Mouse (Mus musculus) intestine, embryonic 14.5 days (tissue): ENCODE results near the gene Lpcat2. TPM values are rescaled to one million over a fixed set of nuclear protein-coding genes. Genes with fewer than 3 reads are reported as not detected.

Source experiments
- ATAC-seq: fragments of 200-750 bp; cut with Nextera tagmentation; replicated peaks from 2 replicates; pipeline ENCODE4 v1.8.0; 2017; ENCODE audit warnings: low read depth, moderate number of reproducible peaks, moderate TSS enrichment, moderate library complexity; ENCODE audit not compliant: low FRiP score, low TSS enrichment
- DNase-seq: peaks from one replicate; pipeline ENCODE4 v3.0.0-alpha.2; 2018; ENCODE audit warnings: low spot score
- H3K27ac ChIP-seq: fragments of 300-500 bp; sonication (generic); 2 replicates; pipeline ENCODE4 v1.5.1; 2014; ENCODE audit warnings: low read depth, mild to moderate bottlenecking, control low read depth
- H3K27me3 ChIP-seq: fragments of 300-500 bp; sonication (generic); replicated peaks from 2 replicates; pipeline ENCODE4 v1.6.1; 2014; ENCODE audit warnings: low read length, control low read depth; ENCODE audit not compliant: control insufficient read depth, insufficient read depth
- H3K36me3 ChIP-seq: fragments of 300-500 bp; sonication (generic); 2 replicates; pipeline ENCODE4 v1.6.1; 2014; ENCODE audit warnings: low read length, control low read depth; ENCODE audit not compliant: control insufficient read depth, insufficient read depth
- H3K4me1 ChIP-seq: fragments of 300-500 bp; sonication (generic); replicated peaks from 2 replicates; pipeline ENCODE4 v1.6.1; 2014; ENCODE audit warnings: low read length, control low read depth, mixed read lengths; ENCODE audit not compliant: control insufficient read depth, insufficient read depth
- H3K4me2 ChIP-seq: fragments of 300-500 bp; sonication (generic); 2 replicates; pipeline ENCODE4 v1.6.1; 2014; ENCODE audit warnings: low read length
- H3K4me3 ChIP-seq: fragments of 300-500 bp; sonication (generic); 2 replicates; pipeline ENCODE4 v1.5.1; 2014; ENCODE audit warnings: low read depth, low read length, control low read depth, mixed read lengths
- H3K9ac ChIP-seq: fragments of 300-500 bp; sonication (generic); 2 replicates; pipeline ENCODE4 v1.6.1; 2014; ENCODE audit warnings: mild to moderate bottlenecking, low read length
- H3K9me3 ChIP-seq: fragments of 300-500 bp; sonication (generic); 2 replicates; pipeline ENCODE4 v1.6.1; 2016; ENCODE audit warnings: low read length, control low read depth; ENCODE audit not compliant: control insufficient read depth
- WGBS: fragments of 180-500 bp; shearing (Covaris S2); extraction: QIAGEN DNeasy Blood & Tissue Kit; methylation state at CpG from one replicate; pipeline ENCODE4 v1.1.7; 2014; 5-methylcytosine and 5-hydroxymethylcytosine counted together
- polyA plus RNA-seq: library from polyadenylated mRNA; unstranded; fragments of >200 nt; fragmentation: Nextera tagmentation; extraction: Ambion mirVana; gene quantifications from 2 replicates; pipeline ENCODE4 v1.2.1, GENCODE M21; 2014

The Lpcat2 gene
- polyA plus RNA-seq, 1 experiment from 2014 or later, result 5.8 TPM

DNA sequence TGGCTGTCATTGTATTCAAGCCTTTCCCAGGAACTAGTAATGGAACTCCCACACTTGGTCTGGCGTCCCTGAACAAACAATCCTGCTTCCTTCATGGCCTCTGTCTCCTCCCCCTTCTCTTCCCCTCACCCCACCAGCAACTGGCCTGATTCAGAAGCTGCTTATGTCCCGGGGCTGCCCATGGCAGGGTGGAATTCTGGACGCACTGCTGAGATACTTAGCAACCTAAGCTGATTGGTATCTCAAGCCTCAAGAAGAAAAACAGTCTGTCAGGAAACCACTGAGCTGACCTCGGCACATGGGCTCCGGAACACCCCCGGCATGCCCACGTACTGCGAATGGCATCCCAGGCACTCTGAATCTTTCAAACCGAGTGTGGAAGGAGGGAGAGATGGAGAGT lies 7.8 kb upstream of the Lpcat2 start:
- H3K4me2 ChIP-seq, result no peak overlapping the region
- no peak overlapping the region for H3K4me3 ChIP-seq
- 36% methylated on average over 9 of the region's 9 CpGs for WGBS
- peaks cover 62% of the 10 kb centered on the region for H3K36me3 ChIP-seq
- no peak for DNase-seq
- peaks cover 16% of the 10 kb centered on the region for H3K4me1 ChIP-seq
- H3K27ac ChIP-seq, result no peak overlapping the region
- no peaks in the 10 kb centered on the region for H3K27me3 ChIP-seq
- no peaks in the 10 kb centered on the region for H3K9me3 ChIP-seq
- no peak for ATAC-seq
- H3K9ac ChIP-seq, result no peak overlapping the region

DNA sequence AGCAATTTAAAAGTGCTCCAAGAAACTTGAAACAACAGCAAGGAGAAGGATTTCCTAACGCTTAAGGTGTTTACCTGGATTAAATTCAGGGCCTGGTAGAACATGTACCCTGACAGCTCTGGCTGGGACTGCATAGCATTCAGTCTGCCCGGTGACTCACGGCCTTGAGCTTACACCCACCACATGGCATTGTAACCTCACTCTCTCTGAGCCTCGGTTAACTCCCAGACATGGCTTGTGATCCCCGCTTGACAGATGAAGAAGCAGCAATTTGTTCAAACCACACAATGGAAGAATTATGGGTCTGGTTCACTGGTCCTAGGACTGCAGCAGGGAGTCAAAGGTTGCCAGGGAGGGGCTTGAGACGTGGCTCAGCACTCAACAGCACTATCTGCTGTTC lies 5.9 kb upstream of the Lpcat2 start:
- no peak overlapping the region for H3K4me3 ChIP-seq
- no peak overlapping the region for H3K4me2 ChIP-seq
- H3K4me1 ChIP-seq, result peaks cover 33% of the 10 kb centered on the region
- H3K27ac ChIP-seq, result no peak overlapping the region
- peaks cover 49% of the 10 kb centered on the region for H3K36me3 ChIP-seq
- ATAC-seq, result no peak
- no peaks in the 10 kb centered on the region for H3K9me3 ChIP-seq
- DNase-seq, result no peak
- 44% methylated on average over 6 of the region's 6 CpGs for WGBS
- no peaks in the 10 kb centered on the region for H3K27me3 ChIP-seq
- no peak overlapping the region for H3K9ac ChIP-seq

DNA sequence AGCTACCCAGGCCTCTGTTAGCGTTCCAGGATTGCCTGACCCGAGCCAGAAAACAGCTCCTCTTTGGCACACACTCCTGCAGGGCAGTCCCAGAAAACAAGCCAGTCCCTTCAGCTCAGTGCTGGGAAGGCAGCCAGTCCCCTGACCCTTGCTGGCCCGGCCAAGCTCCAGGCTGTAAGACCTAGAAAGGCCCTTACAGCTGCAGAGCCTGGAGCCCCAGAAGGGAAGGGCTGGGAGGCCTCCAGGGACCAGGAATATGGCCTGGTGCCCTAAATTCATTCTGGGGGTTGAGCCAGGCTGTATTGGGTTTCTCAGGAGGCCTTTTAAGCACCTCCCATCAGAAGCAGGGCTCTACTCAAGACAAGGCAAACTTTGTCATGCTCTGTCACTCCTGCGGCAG lies 4.9 kb upstream of the Lpcat2 start:
- Histone ChIP-seq H3K4me2 (no peak overlapping the region), H3K27ac (no peak overlapping the region), H3K4me3 (no peak overlapping the region), H3K27me3 (no peaks in the 10 kb centered on the region), H3K9ac (no peak overlapping the region), H3K36me3 (peaks cover 40% of the 10 kb centered on the region), H3K4me1 (peaks cover 33% of the 10 kb centered on the region), H3K9me3 (no peaks in the 10 kb centered on the region)
- no peak for ATAC-seq
- DNase-seq, result no peak
- 55% methylated on average over 4 of the region's 4 CpGs for WGBS

DNA sequence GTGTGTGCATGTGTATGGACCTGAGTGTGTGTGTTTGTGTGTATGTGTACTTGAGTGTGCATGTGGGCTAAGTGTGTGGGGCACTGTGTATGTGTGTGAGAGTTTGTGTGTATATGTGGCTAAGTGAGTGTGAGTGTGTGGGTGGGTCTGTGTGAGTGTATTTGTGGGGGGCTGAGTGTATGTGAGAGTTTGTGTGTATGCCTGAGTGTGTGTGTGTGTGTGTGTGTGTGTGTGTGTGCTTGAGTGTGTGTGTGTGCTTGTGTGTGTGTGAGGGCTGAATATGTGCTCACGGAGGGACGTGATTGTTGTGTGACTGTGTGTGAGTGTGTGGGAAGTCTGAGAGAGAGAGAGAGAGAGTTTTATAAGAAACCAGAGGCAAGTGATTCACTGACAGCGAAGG lies 3.8 kb upstream of the Lpcat2 start:
- no peaks in the 10 kb centered on the region for H3K27me3 ChIP-seq
- H3K4me1 ChIP-seq, result peaks cover 36% of the 10 kb centered on the region
- H3K27ac ChIP-seq, result no peak overlapping the region
- 40% methylated on average over 3 of the region's 3 CpGs for WGBS
- DNase-seq (no peak), ATAC-seq (no peak)
- H3K4me2 ChIP-seq, result no peak overlapping the region
- H3K4me3 ChIP-seq, result no peak overlapping the region
- no peaks in the 10 kb centered on the region for H3K9me3 ChIP-seq
- H3K36me3 ChIP-seq, result peaks cover 30% of the 10 kb centered on the region
- no peak overlapping the region for H3K9ac ChIP-seq

DNA sequence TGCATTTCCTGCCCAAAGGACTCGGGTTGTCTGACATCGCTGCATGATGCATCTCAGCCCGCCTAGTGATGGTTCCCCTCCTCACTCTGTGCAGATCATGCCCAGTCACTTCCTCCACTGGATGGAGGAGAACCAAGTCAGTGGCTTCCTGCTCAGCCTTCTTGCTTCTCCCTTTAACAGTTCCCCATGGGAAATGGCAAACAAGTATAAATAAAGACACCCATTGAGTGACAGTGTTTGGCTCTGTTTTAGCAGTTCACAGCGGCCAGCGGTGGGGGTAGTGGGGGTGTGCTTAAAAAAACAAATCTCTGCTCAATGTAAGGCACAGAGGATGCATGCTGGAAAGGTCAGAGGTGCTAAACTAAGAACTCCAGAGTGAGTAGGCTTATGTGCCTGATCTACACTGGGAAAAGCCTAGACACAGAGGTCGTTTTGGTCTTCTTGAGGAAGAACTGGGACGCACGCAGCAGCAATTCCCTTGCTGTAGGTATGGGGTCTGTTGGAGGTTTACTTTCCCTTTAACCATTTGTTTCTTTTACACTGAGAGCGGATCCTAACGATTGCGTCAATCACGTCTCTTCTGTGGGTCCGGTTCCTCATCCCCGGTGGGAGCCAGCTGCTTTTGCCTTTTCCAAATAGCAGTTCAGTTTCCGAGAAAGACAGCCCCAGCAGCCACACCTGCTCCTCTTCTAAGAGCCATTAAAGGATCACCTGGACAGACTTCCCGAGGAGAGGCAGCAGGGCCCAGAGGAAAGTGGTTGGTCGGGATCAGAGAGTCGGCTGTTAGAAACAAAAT lies 1.8 kb upstream of the Lpcat2 start:
- Histone ChIP-seq H3K9me3 (no peaks in the 10 kb centered on the region), H3K4me2 (no peak overlapping the region), H3K27me3 (no peaks in the 10 kb centered on the region), H3K4me1 (peaks cover 34% of the 10 kb centered on the region), H3K36me3 (peaks cover 17% of the 10 kb centered on the region), H3K27ac (0 out of 2 replicates have a peak overlapping the region, but pooled peaks have one; percentile 11), H3K4me3 (no peak overlapping the region), H3K9ac (no peak overlapping the region)
- ATAC-seq (no peak), DNase-seq (no peak)
- WGBS, result 30% methylated on average over 18 of the region's 18 CpGs

DNA sequence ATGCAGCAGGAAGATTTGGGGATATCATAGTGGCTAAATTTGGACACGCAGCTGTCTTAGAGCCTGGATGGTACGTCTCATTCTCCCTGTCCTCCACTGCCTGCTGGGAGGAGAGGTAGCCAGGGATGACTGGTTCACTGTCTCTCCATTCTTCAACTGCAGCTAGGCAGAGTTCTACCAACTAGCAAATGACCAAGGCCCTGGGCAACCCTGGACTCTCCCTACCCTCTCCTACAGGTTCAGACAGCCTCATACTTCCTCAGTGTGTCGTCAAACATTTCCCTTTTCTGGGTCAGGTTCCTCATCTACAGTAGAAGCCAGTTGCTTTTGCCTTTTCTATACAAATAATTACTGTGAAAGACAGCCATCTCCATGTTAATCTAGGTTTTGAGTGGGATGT lies 466 bp upstream of the Lpcat2 start:
- peak overlapping the region; percentile 88 for H3K4me2 ChIP-seq
- H3K36me3 ChIP-seq, result peaks cover 5% of the 10 kb centered on the region
- H3K4me1 ChIP-seq, result peaks cover 34% of the 10 kb centered on the region
- DNase-seq (no peak), ATAC-seq (no peak)
- no peaks in the 10 kb centered on the region for H3K27me3 ChIP-seq
- H3K9me3 ChIP-seq, result no peaks in the 10 kb centered on the region
- WGBS, result 81% methylated on average over 3 of the region's 3 CpGs
- H3K4me3 ChIP-seq, result peak overlapping the region; percentile 48; the same call in 1 of the 2 replicates
- H3K9ac ChIP-seq, result no peak overlapping the region
- no peak overlapping the region for H3K27ac ChIP-seq

DNA sequence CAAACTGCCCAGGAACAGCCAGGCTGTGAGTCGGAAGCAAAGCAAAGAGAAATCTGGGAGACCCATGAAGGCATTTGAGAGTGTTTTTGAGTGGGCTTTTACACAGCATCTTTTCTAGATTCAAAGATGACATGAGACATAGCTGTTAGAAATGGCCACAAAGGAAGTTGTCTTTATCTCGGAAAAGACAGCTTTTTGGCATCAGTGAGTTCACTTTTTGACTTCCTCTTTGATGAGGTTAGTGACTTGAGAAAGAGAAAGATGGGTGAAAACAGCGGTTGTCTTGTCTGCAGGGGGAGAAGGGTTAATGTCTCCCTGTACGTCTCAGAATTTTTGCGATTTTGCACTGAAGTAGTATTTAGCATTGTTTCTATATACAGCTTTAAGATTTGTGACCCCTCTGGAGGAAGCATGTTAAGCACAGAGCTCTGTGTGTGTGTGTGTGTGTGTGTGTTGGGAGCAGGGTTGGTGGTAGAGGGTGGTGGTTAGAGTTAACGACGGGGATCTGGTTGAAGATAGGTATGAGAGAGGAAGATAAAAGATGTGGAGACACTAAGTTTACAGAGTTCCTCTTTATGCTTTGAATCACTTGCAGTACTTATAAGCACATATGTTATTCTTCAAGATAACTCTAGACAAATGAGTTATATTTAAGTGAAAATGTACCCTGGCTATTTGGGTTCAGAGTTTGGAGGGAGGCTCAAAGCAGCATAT lies 1.3 kb downstream of the Lpcat2 start:
- ATAC-seq (no peak), DNase-seq (no peak)
- Histone ChIP-seq H3K27me3 (no peaks in the 10 kb centered on the region), H3K4me2 (peak overlapping the region; percentile 88), H3K36me3 (no peaks in the 10 kb centered on the region), H3K27ac (no peak overlapping the region), H3K9ac (no peak overlapping the region), H3K9me3 (no peaks in the 10 kb centered on the region), H3K4me3 (peak overlapping the region; percentile 48; the same call in 1 of the 2 replicates), H3K4me1 (peaks cover 27% of the 10 kb centered on the region)
- WGBS, result 72% methylated on average over 7 of the region's 7 CpGs

DNA sequence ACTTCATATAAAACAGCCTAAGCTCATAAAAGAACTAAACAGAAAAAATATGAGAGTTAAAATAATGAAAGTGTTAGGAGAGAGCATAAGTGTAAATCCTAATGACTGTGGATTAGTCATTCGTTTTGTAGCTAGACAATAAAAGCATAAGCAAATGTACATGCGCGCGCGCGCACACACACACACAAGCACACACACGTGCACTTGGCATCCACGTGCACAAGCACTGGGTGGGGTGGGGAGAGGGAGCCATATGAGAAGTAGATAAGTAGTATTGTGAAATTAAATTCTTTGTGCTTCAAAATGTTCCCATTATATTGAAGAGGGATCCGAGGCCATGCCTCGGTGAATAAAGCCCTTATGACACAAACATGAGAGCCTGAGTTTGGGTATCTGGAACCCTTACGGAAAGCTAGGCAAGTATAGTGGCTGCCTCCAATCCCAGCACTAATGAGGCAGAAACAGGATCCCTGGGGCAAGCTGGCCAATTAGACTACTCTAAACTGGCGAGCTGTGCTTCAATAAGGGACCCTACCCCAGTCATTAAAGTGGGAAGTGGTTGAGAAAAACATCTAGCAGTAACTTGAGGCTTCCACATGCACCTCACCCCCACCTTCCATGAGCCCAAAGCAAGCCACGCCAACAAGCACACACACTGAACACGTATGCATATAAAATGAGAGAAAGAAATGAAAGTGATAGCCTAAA lies 3.5 kb downstream of the Lpcat2 start:
- H3K4me1 ChIP-seq, result peaks cover 12% of the 10 kb centered on the region; the same call in 1 of the 2 replicates
- no peaks in the 10 kb centered on the region for H3K9me3 ChIP-seq
- no peak overlapping the region for H3K4me3 ChIP-seq
- DNase-seq (no peak), ATAC-seq (no peak)
- H3K27me3 ChIP-seq, result no peaks in the 10 kb centered on the region
- no peak overlapping the region for H3K9ac ChIP-seq
- H3K4me2 ChIP-seq, result no peak overlapping the region
- H3K36me3 ChIP-seq, result no peaks in the 10 kb centered on the region
- WGBS, result 90% methylated on average over 14 of the region's 14 CpGs
- H3K27ac ChIP-seq, result no peak overlapping the region
